Mouse (Mus musculus) spleen, adult 12 weeks (tissue): Measurements from ENCODE around the gene Cpne7.
"Not testable (repeated sequence)": the region's sequence is repeated elsewhere in the genome, so short reads cannot be mapped to it uniquely, and the experiment has no call there.

Experiments used
- DNase-seq: peaks from one replicate; pipeline ENCODE4 v3.0.0; 2022; ENCODE audit warnings: low spot score

Gene Cpne7

DNA sequence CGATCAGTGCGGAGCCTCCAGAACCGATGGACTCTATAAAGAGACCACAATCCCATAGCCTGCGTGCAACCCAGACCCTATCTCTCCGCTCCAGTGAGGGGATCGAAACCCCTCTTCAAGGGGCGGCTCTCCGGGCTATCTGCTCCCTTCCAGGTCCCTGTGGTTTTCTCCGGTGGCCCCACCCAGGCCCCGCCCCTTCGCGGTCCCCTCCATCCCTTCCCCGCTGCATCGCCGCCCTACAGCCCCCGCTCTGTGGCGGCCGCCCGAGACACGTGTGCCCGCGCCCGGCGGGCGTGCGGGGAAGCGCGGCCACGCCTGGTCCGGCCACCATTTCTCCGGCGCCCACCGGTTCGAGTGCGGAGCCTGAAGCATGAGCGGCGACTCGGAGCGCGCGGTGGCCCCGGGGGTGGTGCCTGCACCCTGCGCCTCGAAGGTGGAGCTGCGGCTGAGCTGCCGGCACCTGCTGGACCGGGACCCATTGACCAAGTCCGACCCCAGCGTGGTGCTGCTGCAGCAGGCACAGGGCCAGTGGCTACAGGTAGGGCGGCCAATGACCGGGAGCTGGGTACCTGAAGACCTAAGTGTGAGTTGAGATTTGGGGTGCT lies at the start of gene Cpne7:
Gene Cpne7, plus strand, starts transcription at position 248 of the 605 bp plus-strand sequence.
- DNase-seq = no peak

GRCm38 (mm10) chr8:123071176-123071575 lies 46.0 kb upstream of the Cpne7 start:
- DNase-seq = no peak

- no peak for DNase-seq
These were observed 40.0 kb upstream of the Cpne7 start for GRCm38 (mm10) chr8:123077213-123077612.

GRCm38 (mm10) chr8:123082993-123083392 lies 34.2 kb upstream of the Cpne7 start:
- DNase-seq = no peak

- no peak for DNase-seq
These were observed 33.6 kb upstream of the Cpne7 start for GRCm38 (mm10) chr8:123083610-123084009.

- DNase-seq = no peak
These were observed 29.9 kb upstream of the Cpne7 start for GRCm38 (mm10) chr8:123087289-123087688.

- DNase-seq = no peak
These were observed 20.0 kb upstream of the Cpne7 start for GRCm38 (mm10) chr8:123097216-123097615.

DNA sequence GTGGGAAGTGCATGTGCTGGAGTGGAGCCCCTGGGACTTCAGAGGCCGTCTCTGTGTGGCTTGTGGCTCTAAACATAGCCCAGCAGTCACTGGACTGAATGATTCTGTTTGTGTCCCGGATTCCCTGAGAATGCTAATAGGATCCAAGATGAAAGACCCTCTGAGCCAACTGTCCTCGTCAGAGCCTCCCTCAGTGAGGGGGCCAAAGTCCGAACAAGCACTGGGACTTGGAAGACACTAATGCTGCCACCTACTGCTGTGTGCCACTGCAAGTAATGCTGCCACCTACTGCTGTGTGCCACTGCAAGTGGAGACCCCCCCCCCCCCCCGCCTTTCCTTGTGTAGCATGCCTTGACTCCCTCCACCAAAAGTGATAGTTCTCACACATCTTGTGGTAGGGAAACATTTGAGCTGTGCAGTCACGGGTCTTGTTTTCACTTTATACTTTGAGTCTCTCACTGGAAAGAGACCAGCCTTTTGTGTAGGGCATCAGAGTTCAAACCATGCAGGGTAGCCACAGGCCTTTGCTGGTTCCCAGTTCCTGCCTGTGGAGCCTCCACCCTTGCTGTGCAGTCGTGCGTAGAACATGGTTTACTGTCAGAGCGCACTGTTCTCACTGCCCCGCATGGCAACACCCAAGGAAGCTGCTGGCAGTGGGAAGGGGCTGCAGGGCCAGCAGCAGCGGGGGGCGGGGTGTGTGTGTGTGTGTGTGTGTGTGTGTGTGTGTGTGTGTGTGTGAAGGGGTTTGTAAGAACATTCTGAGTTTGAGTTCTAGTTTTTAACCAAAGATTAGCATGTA lies 19.2 kb upstream of the Cpne7 start:
- no peak for DNase-seq

DNA sequence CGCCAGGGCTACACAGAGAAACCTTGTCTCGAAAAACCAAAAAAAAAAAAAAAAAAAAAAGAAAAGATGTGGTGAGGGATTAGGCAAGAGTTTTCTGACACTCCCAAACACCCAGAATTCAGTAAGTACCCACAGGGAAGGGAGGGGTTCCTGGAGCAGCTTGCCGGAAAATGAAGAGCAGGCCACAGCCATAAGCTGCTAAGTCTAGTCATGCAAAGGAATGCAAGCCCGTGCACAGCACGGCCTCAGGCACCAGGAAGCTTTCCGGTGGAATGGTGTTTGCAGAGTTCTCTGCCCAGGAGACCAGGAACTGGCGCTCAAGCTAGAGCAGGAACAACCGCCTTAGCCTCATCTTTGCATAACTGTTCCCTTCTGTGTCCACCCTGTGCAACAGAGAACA lies 16.9 kb upstream of the Cpne7 start:
- no peak for DNase-seq

- DNase-seq = no peak
These were observed 15.9 kb upstream of the Cpne7 start for GRCm38 (mm10) chr8:123101244-123101643.

GRCm38 (mm10) chr8:123101735-123102685 lies 15.2 kb upstream of the Cpne7 start, which contains the start of gene Rpl13:
TSS of gene Rpl13 (plus strand) at chr8:123102350.
- peak; percentile 92 for DNase-seq

- not testable (repeated sequence) for DNase-seq
These were observed 14.3 kb upstream of the Cpne7 start for GRCm38 (mm10) chr8:123102855-123103254.

DNA sequence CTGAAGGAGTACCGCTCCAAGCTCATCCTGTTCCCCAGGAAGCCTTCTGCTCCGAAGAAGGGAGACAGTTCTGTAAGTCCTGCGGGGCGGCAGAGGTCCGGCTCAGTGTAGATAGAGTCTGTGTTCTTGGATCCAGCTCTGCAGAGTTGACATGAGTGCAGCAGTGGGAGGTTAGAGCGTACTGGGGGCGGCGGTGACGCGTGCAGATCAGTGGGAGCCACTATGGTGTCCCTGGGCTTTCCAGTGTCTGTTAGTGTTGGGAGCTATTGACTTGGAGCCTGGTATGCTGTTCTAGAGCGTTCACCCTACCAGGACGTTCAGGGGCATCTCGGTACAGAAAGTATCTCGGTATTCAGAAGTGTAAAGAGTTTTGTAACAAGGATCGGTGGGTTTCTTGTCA lies 13.9 kb upstream of the Cpne7 start:
- no peak for DNase-seq

GRCm38 (mm10) chr8:123104046-123104767 lies 13.0 kb upstream of the Cpne7 start:
- no peak for DNase-seq

- no peak for DNase-seq
These were observed 11.4 kb upstream of the Cpne7 start for GRCm38 (mm10) chr8:123105553-123106326.

DNA sequence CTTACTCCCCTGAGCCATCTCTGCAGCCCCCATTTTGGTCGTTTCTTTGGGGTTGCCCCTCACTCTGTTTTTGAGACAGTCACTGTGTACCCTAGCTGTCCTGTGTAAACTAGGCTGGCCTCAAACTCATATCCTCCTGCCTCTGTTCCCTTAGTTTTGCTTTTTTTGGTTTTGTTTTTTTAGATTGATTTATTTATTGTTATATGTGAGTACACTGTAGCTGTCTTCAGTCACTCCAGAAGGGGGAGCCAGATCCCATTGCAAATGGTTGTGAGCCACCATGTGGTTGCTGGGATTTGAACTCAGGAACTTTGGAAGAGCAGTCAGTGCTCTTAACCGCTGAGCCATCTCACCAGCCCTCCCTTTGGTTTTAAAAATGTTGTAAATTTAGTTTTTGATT lies 10.6 kb upstream of the Cpne7 start:
- DNase-seq = no peak

- no peak for DNase-seq
These were observed 9.2 kb upstream of the Cpne7 start for GRCm38 (mm10) chr8:123108010-123108409.

- DNase-seq = no peak
These were observed 8.2 kb upstream of the Cpne7 start for GRCm38 (mm10) chr8:123108953-123109352.

DNA sequence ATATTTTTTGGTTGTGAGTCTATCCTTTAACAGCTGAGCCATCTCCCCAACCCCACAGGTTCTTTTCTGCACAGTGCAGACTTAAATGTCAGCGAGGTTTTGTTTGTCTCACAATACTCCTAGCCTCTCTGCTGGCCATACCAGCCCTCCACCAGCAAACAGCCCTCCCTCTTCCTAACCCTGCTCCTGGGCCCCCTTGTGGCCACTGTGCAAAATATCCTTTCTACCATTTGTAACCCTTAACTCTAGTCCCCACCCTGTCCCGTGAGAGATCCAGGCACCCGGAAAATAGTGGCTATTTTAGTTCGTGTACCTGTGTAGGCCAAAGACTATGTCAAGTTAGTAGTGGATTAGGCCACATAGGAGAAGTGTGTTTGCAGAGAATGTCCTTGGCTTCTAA lies 6.5 kb upstream of the Cpne7 start:
- DNase-seq = peak; percentile 44

DNA sequence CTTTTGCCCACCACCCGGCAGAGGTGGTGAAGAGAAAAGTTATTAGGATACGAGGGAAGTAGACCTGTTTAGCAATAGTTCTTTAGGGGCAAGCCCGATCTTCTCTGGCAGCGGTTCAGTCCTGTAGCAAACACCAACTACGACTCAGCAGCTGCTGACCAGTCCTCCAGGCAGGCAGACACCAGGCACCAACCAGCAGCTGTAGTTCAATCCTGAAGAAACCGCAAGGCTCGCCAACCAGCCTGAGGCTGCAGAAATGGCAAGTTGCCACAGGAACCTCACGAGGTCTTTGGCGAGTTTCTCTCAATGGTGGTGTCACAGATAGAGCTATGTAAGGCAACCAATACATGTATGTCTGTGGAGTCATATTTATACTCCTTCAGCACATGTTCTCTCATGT lies 4.3 kb upstream of the Cpne7 start:
- DNase-seq = no peak

DNA sequence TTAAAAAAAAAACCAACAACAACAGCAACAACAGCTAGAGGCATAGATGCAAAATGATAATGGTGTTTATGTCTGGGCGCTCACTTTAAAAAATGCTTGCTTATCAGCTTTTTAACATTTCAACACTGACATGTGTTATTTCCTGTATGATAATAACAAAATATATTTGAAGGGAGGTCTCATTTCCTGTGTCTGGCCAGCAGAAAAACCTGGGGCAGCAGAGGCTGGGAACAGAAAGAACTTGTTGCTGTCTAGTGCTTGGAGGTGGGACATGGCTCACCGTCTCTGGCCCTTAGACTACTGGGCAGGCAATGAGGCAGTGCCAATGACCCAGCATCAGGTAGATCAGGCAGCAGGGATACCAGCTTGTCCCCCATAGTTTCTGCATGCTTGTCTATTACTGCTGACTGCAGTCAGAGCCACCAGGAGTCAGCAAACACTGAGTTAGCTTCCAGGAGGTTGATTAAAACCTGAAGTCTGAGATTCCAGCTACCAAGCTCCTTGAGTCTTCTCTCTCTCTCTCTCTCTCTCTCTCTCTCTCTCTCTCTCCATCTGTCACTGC lies 3.2 kb upstream of the Cpne7 start:
- DNase-seq = no peak
